Mouse (Mus musculus) testis, adult 10 weeks (tissue): ENCODE results near the gene Xpo5. TPM values are rescaled to one million over a fixed set of nuclear protein-coding genes. Genes with fewer than 3 reads are reported as not detected.

Experiments
- polyA plus RNA-seq: library from polyadenylated mRNA; stranded (reverse); fragments of 350-450 nt; fragmentation: Illumina TruSeq; extraction: RNeasy Lipid Tissue Mini Kit (QIAGEN cat#74804); gene quantifications from one replicate; pipeline ENCODE4 v1.2.3, GENCODE M21; 2014; ENCODE audit warnings: low read depth, low replicate concordance

Gene Xpo5
- polyA plus RNA-seq = 25.8 TPM

GRCm38 (mm10) chr17:46202421-46203071 lies at the start of gene Xpo5, which contains the start of gene Polh:
TSS of gene Xpo5 (plus strand) at chr17:46202782.
TSS of gene Polh (minus strand) at chr17:46202645.

GRCm38 (mm10) chr17:46152847-46153782 lies 49.5 kb upstream of the Xpo5 start, which contains the start of gene Mad2l1bp:
TSS of gene Mad2l1bp (minus strand) at chr17:46153553.

GRCm38 (mm10) chr17:46160686-46161085 lies 41.9 kb upstream of the Xpo5 start, which contains the start of gene Gtpbp2:
TSS of gene Gtpbp2 (plus strand) at chr17:46161032.

GRCm38 (mm10) chr17:46247512-46248188 lies 45.1 kb downstream of the Xpo5 start, which contains the start of the genes Polr1c and Yipf3:
TSS of gene Polr1c (minus strand) at chr17:46248054.
TSS of gene Yipf3 (plus strand) at chr17:46248080.

GRCm38 (mm10) chr17:46253452-46254084 lies 51.0 kb downstream of the Xpo5 start, which contains the start of gene Lrrc73:
TSS of gene Lrrc73 (plus strand) at chr17:46253531.

GRCm38 (mm10) chr17:46282483-46283123 lies 80.0 kb downstream of the Xpo5 start, which contains the start of gene Tjap1:
TSS of gene Tjap1 (minus strand) at chr17:46283026.

Other genes starting within 250 kb of the Xpo5 start
- gene Vegfa, start 170.4 kb upstream of the Xpo5 start, polyA plus RNA-seq = 0.95 TPM
- 19.8 TPM for gene Mrps18a, start 91.8 kb upstream of the Xpo5 start, polyA plus RNA-seq
- 14.6 TPM for gene Rsph9, start 58.6 kb upstream of the Xpo5 start, polyA plus RNA-seq
- gene Mad2l1bp, start 49.2 kb upstream of the Xpo5 start, polyA plus RNA-seq = 2.0 TPM
- gene Gtpbp2, start 41.8 kb upstream of the Xpo5 start, polyA plus RNA-seq = 14.9 TPM
- 11.8 TPM for gene Polh, start 137 bp upstream of the Xpo5 start, polyA plus RNA-seq
- 10.6 TPM for gene Polr1c, start 45.3 kb downstream of the Xpo5 start, polyA plus RNA-seq
- 0.88 TPM for gene Yipf3, start 45.3 kb downstream of the Xpo5 start, polyA plus RNA-seq
- gene Lrrc73, start 50.7 kb downstream of the Xpo5 start, polyA plus RNA-seq = 1.8 TPM
- gene Tjap1, start 80.2 kb downstream of the Xpo5 start, polyA plus RNA-seq = 1.3 TPM
- gene Dlk2, start 94.6 kb downstream of the Xpo5 start, polyA plus RNA-seq = not detected
- gene Abcc10, start 125.6 kb downstream of the Xpo5 start, polyA plus RNA-seq = 0.11 TPM
- gene Zfp318, start 180.9 kb downstream of the Xpo5 start, polyA plus RNA-seq = 327 TPM
- gene Crip3, start 226.1 kb downstream of the Xpo5 start, polyA plus RNA-seq = 0.83 TPM
- not detected for gene Slc22a7, start 235.7 kb downstream of the Xpo5 start, polyA plus RNA-seq